Mouse (Mus musculus): ENCODE measurements around the gene Adamts7.
A peak's percentile ranks its signal among the peaks of the same experiment; 100 is the strongest.

Gene Adamts7

GRCm38 (mm10) chr9:90233906-90234419 is 71.1 kb downstream of the Adamts7 start:
- DNase-seq (ENCODE audit: inconsistent ontology term): no peak

DNA sequence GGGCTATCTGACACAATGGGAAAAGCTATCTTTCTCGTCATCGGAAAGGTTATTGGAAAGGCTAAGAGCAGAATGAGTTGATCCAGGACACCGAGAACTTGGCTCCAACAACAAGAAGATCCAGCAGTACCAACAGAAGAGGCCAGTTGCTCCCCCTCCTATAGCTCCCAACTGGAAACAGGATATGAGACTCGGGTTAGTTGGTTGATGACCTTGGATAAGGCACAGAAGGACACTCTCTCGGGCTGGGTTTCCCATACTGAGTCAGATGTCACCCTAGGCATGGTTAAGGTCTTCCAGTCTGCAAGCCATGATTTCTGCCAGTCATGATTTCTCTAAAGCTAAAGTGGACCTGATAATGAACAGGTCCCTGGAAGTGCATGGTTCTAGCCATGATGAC is 71.9 kb downstream of the Adamts7 start:
- DNase-seq (ENCODE audit: inconsistent ontology term): peak; percentile 1

DNA sequence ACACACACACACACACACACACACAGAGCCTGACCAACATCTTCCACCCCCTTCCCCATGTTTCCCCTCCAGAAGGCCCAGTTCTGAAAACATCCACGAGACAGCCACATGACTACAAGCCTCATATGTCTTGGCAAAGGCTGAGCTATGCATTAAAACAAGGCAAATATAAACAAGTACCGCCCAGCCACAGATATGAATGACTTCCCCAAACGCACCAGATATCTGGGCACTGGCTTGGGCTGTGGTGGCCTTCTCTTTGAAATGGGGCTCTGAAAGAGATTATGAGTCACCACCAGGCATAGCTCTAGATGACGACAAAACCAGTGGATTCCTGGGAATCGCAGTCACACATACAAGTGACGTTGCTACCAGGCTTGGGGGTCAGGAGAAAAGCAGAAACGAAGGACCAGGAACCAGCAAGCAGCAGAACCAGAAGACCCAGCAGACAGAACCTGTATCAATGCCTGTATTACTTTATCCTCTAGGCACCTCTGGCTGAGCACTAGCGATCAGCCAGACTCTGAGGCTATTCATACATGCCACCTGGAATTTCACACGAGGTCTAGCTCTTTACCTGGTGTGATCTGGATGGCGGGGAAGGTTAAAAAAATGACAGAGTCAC is 72.5 kb downstream of the Adamts7 start:
- DNase-seq (ENCODE audit: inconsistent ontology term): peak; percentile 68

GRCm38 (mm10) chr9:90236817-90237216 is 73.9 kb downstream of the Adamts7 start:
- no peak for DNase-seq (ENCODE audit: inconsistent ontology term)

DNA sequence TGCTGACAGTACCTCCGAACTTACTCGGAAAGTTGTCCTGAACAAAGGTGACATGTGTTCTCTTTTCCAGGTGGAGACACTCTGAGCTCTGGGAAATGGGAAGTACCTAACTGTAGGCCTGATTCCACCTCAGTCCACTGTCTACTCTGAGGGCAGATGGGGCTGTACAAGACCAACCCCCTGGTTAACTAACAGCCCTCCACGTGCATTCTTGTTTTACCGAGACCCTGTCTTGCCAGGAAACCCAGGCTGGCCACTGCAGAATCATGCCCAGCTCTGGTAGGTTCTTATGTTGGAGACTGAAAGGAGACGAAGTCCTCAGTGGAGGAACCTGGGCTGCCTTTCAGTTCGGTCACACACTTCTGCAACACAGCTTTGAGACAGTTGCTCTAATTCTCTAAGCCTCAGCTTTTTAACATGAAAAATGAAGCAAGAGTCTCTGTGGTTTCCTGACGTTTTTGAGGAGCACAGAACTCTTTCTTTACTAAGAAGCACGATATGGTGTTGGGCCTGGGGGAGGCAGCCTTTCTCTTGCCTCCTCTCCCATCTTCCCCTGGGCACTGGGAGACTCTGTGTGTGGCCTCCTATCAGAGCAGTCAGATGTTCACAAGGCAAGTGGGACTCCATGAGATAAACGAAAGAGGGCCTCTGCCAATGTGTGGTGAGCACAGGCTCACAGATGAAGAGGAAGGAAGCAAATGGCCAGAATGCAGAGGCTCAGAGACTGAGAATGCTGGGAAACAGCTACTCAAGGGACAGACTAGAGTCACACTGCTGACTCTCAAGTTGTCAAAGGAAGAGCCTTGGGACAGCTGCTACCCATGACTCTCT is 74.6 kb downstream of the Adamts7 start:
- DNase-seq (ENCODE audit: inconsistent ontology term): no peak

DNA sequence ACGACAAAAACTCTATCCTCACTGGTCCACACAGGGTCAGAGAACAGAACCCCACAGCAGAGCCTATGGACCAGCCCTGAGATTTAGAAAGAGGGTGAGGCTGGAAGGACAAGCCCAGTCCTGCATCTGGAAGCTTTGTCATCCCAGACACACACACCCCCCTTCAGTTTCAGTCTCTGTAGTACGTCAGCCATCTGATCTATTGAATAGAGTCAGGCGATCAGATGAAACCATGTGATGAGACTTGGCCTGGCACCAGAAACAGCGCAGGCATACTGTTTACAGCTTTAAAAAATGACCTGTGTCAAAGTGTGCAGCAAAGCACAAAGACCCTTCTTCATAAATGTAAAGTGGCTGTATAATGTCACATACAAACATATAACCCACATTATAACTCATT is 77.7 kb downstream of the Adamts7 start:
- no peak for DNase-seq (ENCODE audit: inconsistent ontology term)

GRCm38 (mm10) chr9:90241041-90241440 is 78.2 kb downstream of the Adamts7 start:
- DNase-seq (ENCODE audit: inconsistent ontology term): no peak

- no peak for DNase-seq (ENCODE audit: inconsistent ontology term)
Observed at GRCm38 (mm10) chr9:90241618-90242017, 78.7 kb downstream of the Adamts7 start.

DNA sequence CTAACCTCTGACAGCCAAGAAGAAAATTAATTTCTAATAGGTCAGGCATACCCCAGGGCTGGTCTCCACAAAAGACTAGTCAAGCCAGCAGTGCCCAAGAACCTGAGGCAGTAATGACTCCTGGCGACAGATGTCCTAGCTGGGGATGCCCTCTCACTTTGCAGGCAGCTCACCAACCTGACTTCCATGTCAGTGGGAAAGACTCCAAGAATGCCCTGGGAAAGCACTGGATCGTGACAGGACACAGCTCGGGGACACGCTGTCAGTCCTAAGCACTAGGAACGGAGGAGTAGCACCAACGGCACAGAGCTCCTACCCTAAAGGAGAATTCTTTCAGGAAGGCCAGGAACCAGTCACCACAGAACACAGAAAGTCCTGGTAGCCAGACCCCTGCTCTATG is 79.4 kb downstream of the Adamts7 start:
- no peak for DNase-seq (ENCODE audit: inconsistent ontology term)

DNA sequence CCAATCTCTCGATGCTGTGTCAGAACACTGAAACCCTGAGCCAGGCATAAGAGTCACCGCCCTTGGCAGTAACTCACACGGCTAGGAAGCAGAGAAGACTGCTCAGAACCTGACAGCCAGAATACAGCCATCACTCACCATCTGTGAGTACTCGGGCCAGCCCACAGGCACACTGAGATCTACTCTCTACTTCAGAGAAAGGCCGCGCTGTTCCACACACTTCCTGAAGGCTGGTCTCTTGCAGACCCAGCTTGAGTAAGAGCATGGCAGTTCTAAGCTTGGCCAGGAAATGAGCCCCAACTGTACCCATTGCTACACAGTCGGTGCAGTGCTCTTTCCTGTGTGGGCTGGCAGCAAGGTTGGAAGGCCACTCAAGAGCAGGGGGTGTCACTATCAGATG is 80.0 kb downstream of the Adamts7 start:
- DNase-seq (ENCODE audit: inconsistent ontology term): no peak

- DNase-seq (ENCODE audit: inconsistent ontology term): no peak
Observed at GRCm38 (mm10) chr9:90244301-90245151, 81.7 kb downstream of the Adamts7 start.

- DNase-seq (ENCODE audit: inconsistent ontology term): no peak
Observed at GRCm38 (mm10) chr9:90245206-90245605, 82.3 kb downstream of the Adamts7 start.

DNA sequence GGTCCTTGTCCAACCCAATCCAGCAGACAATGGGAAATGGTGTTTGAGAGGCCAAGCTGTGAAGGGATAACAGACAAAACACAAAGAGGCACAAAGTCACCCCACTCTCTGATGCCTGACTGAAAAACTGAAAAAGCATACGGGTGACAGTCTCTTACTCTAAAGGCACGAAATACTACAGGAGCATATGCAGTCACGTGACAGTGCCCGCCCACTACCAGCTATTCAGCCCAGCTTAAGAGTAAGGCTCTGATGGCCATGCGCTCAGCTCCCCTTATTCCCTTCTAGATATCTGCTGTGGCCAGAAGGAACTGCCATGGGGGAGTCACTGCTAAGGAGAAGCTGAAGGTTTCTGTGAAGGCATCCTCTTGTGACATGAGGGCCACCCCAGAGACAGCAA is 82.9 kb downstream of the Adamts7 start:
- no peak for DNase-seq (ENCODE audit: inconsistent ontology term)

- no peak for DNase-seq (ENCODE audit: inconsistent ontology term)
Observed at GRCm38 (mm10) chr9:90247316-90247715, 84.4 kb downstream of the Adamts7 start.

GRCm38 (mm10) chr9:90248326-90248725 is 85.5 kb downstream of the Adamts7 start:
- DNase-seq (ENCODE audit: inconsistent ontology term): no peak

GRCm38 (mm10) chr9:90249036-90249435 is 86.2 kb downstream of the Adamts7 start:
- no peak for DNase-seq (ENCODE audit: inconsistent ontology term)

DNA sequence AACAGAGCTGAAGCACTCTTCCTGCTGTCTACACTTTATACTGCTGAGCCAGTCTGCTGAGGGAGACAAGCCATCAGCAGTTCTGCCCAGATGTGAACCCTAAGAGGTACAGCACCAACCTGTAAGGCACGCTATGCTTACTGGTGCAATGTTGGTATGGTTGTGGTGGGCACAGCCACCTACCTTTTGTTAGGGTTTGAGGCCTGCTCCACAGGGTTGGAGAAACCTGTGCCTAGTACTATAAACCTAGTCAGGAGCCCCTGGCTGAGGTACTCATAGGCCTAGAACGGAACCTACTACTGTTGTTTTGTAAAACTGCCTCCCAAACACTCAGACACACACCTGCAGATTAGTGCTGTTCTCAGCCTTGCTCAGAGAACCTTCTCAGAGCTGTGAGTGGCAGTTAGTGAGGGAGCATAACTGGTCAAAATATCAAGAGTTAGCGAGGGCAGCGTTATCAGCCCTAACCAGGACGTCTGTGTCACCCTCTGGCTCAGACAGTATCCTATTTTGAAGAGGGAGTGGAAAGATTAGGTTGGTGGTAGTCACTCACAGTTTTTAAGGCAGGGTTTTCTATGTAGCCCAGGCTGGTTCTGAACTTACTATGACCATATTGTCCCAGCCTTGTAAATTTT is 87.4 kb downstream of the Adamts7 start:
- DNase-seq (ENCODE audit: inconsistent ontology term): no peak

DNA sequence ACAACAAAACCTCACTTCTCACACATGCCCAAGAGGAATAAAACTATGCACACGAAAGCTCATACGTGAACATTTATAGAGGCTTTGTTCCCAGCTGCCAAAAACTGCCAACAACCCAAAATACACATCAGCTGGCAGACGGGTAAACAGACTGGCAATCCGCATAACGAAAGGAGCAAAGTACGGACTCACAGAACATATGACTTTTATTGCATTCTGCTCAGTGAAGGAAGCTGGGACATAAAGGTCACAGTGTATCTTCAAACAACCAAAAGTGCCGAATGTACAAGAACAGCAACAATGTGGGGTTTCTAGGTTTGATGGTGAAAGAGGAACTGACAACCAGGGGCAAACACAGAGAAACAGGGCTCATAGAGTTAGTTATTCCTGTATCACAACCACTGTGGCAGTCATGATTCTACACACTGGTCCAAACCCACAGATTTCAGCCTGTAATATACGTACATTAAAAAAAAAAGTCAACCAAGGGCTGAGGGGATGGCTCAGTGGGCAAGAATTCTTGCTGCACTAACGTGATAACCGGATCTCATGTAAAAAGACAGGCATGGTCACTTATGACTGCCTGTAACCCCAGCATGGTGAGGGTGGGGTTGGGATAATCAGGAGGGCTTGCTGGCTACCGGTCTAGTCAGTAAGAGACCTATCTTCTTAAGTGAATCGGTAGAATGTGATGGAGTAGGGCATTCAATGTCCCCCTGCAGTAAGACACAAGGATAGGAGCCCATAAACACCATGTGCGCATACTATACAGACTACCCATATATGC is 88.3 kb downstream of the Adamts7 start:
- no peak for DNase-seq (ENCODE audit: inconsistent ontology term)

GRCm38 (mm10) chr9:90253181-90253580 is 90.3 kb downstream of the Adamts7 start:
- no peak for DNase-seq (ENCODE audit: inconsistent ontology term)

DNA sequence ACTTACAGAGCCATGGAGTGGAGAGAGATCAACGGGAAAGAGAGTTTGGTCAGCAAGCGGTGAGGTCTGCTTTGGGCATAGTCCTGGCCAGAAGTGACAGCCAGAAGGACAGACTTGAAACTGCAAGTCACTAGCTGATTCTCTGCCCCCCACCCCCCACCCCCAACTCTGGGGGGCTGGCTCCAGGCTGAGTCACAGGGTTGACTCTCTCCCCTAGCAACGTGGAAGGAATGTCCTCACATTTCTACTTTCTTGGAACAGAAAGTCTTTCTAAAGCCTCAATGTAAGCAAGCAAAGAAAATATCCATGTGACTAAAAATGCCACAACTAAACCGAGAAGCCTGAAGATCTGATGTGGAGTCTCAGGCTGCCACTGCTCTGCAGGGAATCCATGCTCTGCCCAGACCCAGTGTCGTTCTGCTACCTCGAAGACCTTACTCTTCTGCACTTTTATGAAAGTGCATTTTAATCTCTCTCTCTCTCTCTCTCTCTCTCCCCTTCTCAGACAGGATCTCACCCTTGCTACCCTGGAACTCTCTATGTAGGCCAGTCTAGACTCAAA is 93.1 kb downstream of the Adamts7 start:
- peak; percentile 71 for DNase-seq (ENCODE audit: inconsistent ontology term)

GRCm38 (mm10) chr9:90257220-90257619 is 94.4 kb downstream of the Adamts7 start:
- DNase-seq (ENCODE audit: inconsistent ontology term): no peak
